Mouse (Mus musculus): ENCODE data around the gene Wdr62. TPM values are rescaled to one million over a fixed set of nuclear protein-coding genes. Genes with fewer than 3 reads are reported as not detected.
"Not testable (repeated sequence)": the region's sequence is repeated elsewhere in the genome, so short reads cannot be mapped to it uniquely, and the experiment has no call there.

Wdr62 gene
- total and polyA plus RNA-seq, 2 experiments from 2014 or later = 2.7 to 3.2 TPM

- DNase-seq (no peak), ATAC-seq (no peak)
- Histone ChIP-seq H3K9me3 (ENCODE audit: low read length) (no peaks in the 10 kb centered on the region), H3K27me3 (ENCODE audit: insufficient read depth, low read length) (no peaks in the 10 kb centered on the region), H3K36me3 (ENCODE audit: insufficient read depth) (peaks cover 7% of the 10 kb centered on the region; the same call in 1 of the 2 replicates), H3K4me1 (ENCODE audit: insufficient read depth) (no peaks in the 10 kb centered on the region), H3K4me3 (ENCODE audit: low read depth, low read length) (no peak overlapping the region), H3K9ac (no peak overlapping the region), H3K4me2 (ENCODE audit: low read depth) (no peak overlapping the region), H3K27ac (ENCODE audit: low read depth, low read length) (no peak overlapping the region)
- no peak for TF ChIP-seq CTCF (IDR thresholded peaks at IDR 0.05; ENCODE audit: low read depth)
- WGBS = 93% methylated on average over 5 of the region's 5 CpGs
These were observed 14.7 kb downstream of the Wdr62 start for GRCm38 (mm10) chr7:30265531-30265930.

GRCm38 (mm10) chr7:30265041-30265440 is 15.2 kb downstream of the Wdr62 start:
- H3K27me3 ChIP-seq (ENCODE audit: insufficient read depth, low read length) = no peaks in the 10 kb centered on the region
- 82% methylated on average over 2 of the region's 2 CpGs for WGBS
- peaks cover 7% of the 10 kb centered on the region; the same call in 1 of the 2 replicates for H3K36me3 ChIP-seq (ENCODE audit: insufficient read depth)
- H3K9ac ChIP-seq = no peak overlapping the region
- no peaks in the 10 kb centered on the region for H3K4me1 ChIP-seq (ENCODE audit: insufficient read depth)
- H3K4me3 ChIP-seq (ENCODE audit: low read depth, low read length) = no peak overlapping the region
- no peak overlapping the region for H3K4me2 ChIP-seq (ENCODE audit: low read depth)
- H3K9me3 ChIP-seq (ENCODE audit: low read length) = no peaks in the 10 kb centered on the region
- ATAC-seq (no peak), DNase-seq (no peak)
- no peak for TF ChIP-seq CTCF (IDR thresholded peaks at IDR 0.05; ENCODE audit: low read depth)
- no peak overlapping the region for H3K27ac ChIP-seq (ENCODE audit: low read depth, low read length)

- 88% methylated on average over 12 of the region's 12 CpGs for WGBS
- no peak for DNase-seq
- H3K27ac ChIP-seq (ENCODE audit: low read depth, low read length) = no peak overlapping the region
- H3K4me3 ChIP-seq (ENCODE audit: low read depth, low read length) = no peak overlapping the region
- no peak for ATAC-seq
- no peaks in the 10 kb centered on the region for H3K4me1 ChIP-seq (ENCODE audit: insufficient read depth)
- no peaks in the 10 kb centered on the region for H3K9me3 ChIP-seq (ENCODE audit: low read length)
- no peak overlapping the region for H3K9ac ChIP-seq
- H3K36me3 ChIP-seq (ENCODE audit: insufficient read depth) = no peaks in the 10 kb centered on the region
- TF ChIP-seq CTCF (IDR thresholded peaks at IDR 0.05; ENCODE audit: low read depth) = no peak
- no peak overlapping the region for H3K4me2 ChIP-seq (ENCODE audit: low read depth)
- H3K27me3 ChIP-seq (ENCODE audit: insufficient read depth, low read length) = no peaks in the 10 kb centered on the region
These were observed 28.0 kb downstream of the Wdr62 start for GRCm38 (mm10) chr7:30251956-30252954.

- whole genome bisulfite sequencing = 84% methylated on average over 3 of the region's 3 CpGs
- not testable (repeated sequence) for H3K9ac ChIP-seq; H3K27ac ChIP-seq (ENCODE audit: low read depth, low read length)
These were observed 42.8 kb downstream of the Wdr62 start for GRCm38 (mm10) chr7:30237374-30237773.

GRCm38 (mm10) chr7:30235625-30236024 is 44.6 kb downstream of the Wdr62 start, which contains the start of gene Ovol3:
Ovol3 (minus strand) TSS chr7:30235725.
- no peak for ATAC-seq
- Histone ChIP-seq H3K27ac (ENCODE audit: low read depth, low read length) (no peak within 1 kb of the TSS), H3K36me3 (ENCODE audit: insufficient read depth) (peaks cover 18% of the 10 kb centered on the region), H3K4me3 (ENCODE audit: low read depth, low read length) (no peak within 1 kb of the TSS), H3K27me3 (ENCODE audit: insufficient read depth, low read length) (no peaks in the 10 kb centered on the region), H3K4me1 (ENCODE audit: insufficient read depth) (0 out of 2 replicates have a peak, but pooled peaks cover 5% of the 10 kb centered on the region), H3K9ac (no peak within 1 kb of the TSS), H3K4me2 (ENCODE audit: low read depth) (no peak within 1 kb of the TSS), H3K9me3 (ENCODE audit: low read length) (no peaks in the 10 kb centered on the region)
- WGBS = 89% methylated on average over 4 of the region's 4 CpGs
- DNase-seq = no peak
- no peak for TF ChIP-seq CTCF (IDR thresholded peaks at IDR 0.05; ENCODE audit: low read depth)

More at GRCm38 (mm10) chr7:30237374-30237773, 42.8 kb downstream of the Wdr62 start:
- DNase-seq; H3K9me3 ChIP-seq (ENCODE audit: low read length); H3K27me3 ChIP-seq (ENCODE audit: insufficient read depth, low read length); H3K4me2 ChIP-seq (ENCODE audit: low read depth); H3K4me1 ChIP-seq (ENCODE audit: insufficient read depth); ATAC-seq; H3K4me3 ChIP-seq (ENCODE audit: low read depth, low read length): not testable (repeated sequence)
- H3K36me3 ChIP-seq (ENCODE audit: insufficient read depth) = peaks cover 18% of the 10 kb centered on the region

GRCm38 (mm10) chr7:30235091-30235490 is 45.1 kb downstream of the Wdr62 start:
- no peak for DNase-seq
- no peak overlapping the region for H3K4me3 ChIP-seq (ENCODE audit: low read depth, low read length)
- no peak overlapping the region for H3K9ac ChIP-seq
- no peak overlapping the region for H3K27ac ChIP-seq (ENCODE audit: low read depth, low read length)
- TF ChIP-seq CTCF (IDR thresholded peaks at IDR 0.05; ENCODE audit: low read depth) = no peak
- H3K4me2 ChIP-seq (ENCODE audit: low read depth) = no peak overlapping the region
- no peaks in the 10 kb centered on the region for H3K9me3 ChIP-seq (ENCODE audit: low read length)
- WGBS = 95% methylated on average over 8 of the region's 8 CpGs
- 0 out of 2 replicates have a peak, but pooled peaks cover 5% of the 10 kb centered on the region for H3K4me1 ChIP-seq (ENCODE audit: insufficient read depth)
- H3K27me3 ChIP-seq (ENCODE audit: insufficient read depth, low read length) = no peaks in the 10 kb centered on the region
- peaks cover 18% of the 10 kb centered on the region for H3K36me3 ChIP-seq (ENCODE audit: insufficient read depth)
- ATAC-seq = no peak

- no peak overlapping the region for H3K27ac ChIP-seq (ENCODE audit: low read depth, low read length)
- H3K36me3 ChIP-seq (ENCODE audit: insufficient read depth) = peaks cover 18% of the 10 kb centered on the region
- no peak overlapping the region for H3K9ac ChIP-seq
- H3K4me3 ChIP-seq (ENCODE audit: low read depth, low read length) = no peak overlapping the region
- DNase-seq = no peak
- H3K27me3 ChIP-seq (ENCODE audit: insufficient read depth, low read length) = no peaks in the 10 kb centered on the region
- no peak overlapping the region for H3K4me2 ChIP-seq (ENCODE audit: low read depth)
- no peak for ATAC-seq
- no peaks in the 10 kb centered on the region for H3K9me3 ChIP-seq (ENCODE audit: low read length)
- H3K4me1 ChIP-seq (ENCODE audit: insufficient read depth) = 0 out of 2 replicates have a peak, but pooled peaks cover 5% of the 10 kb centered on the region
- no peak for TF ChIP-seq CTCF (IDR thresholded peaks at IDR 0.05; ENCODE audit: low read depth)
- 94% methylated on average over 15 of the region's 15 CpGs for WGBS
These were observed 45.9 kb downstream of the Wdr62 start for GRCm38 (mm10) chr7:30234276-30234858.
